Mouse (Mus musculus) liver, postnatal 0 days (tissue): ENCODE results near the gene Clcnkb. TPM values are rescaled to one million over a fixed set of nuclear protein-coding genes. Genes with fewer than 3 reads are reported as not detected.

Experiments used
- ATAC-seq: fragments of 200-750 bp; cut with Nextera tagmentation; 2 replicates; pipeline ENCODE4 v1.8.0; 2017; ENCODE audit warnings: mild to moderate bottlenecking, moderate library complexity
- DNase-seq: peaks from one replicate; pipeline ENCODE4 v3.0.0-alpha.2; 2016
- H3K27ac ChIP-seq: fragments of 300-500 bp; sonication (generic); 2 replicates; pipeline ENCODE4 v1.5.1; 2014; ENCODE audit warnings: antibody characterized with exemption, moderate library complexity, mild to moderate bottlenecking, low read depth
- H3K27me3 ChIP-seq: fragments of 300-500 bp; sonication (generic); 2 replicates; pipeline ENCODE4 v1.6.1; 2014; ENCODE audit warnings: low read length, control low read depth, mixed read lengths; ENCODE audit not compliant: insufficient read depth
- H3K36me3 ChIP-seq: fragments of 300-500 bp; sonication (generic); replicated peaks from 2 replicates; pipeline ENCODE4 v1.6.1; 2014; ENCODE audit warnings: mild to moderate bottlenecking, control low read depth, low read length, moderate library complexity, mixed read lengths; ENCODE audit not compliant: insufficient read depth
- H3K4me1 ChIP-seq: fragments of 300-500 bp; sonication (generic); 2 replicates; pipeline ENCODE4 v1.6.1; 2014; ENCODE audit warnings: antibody characterized with exemption, mild to moderate bottlenecking, control low read depth; ENCODE audit not compliant: insufficient read depth
- H3K4me2 ChIP-seq: fragments of 300-500 bp; sonication (generic); 2 replicates; pipeline ENCODE4 v1.6.1; 2014; ENCODE audit warnings: low read depth, mild to moderate bottlenecking, low read length, moderate library complexity, mixed read lengths
- H3K4me3 ChIP-seq: fragments of 300-500 bp; sonication (generic); 2 replicates; pipeline ENCODE4 v1.5.1; 2014; ENCODE audit warnings: low read depth, low read length
- H3K9ac ChIP-seq: fragments of 300-500 bp; sonication (generic); replicated peaks from 2 replicates; pipeline ENCODE4 v1.6.1; 2014; ENCODE audit warnings: mild to moderate bottlenecking, moderate library complexity
- H3K9me3 ChIP-seq: fragments of 300-500 bp; sonication (generic); 2 replicates; pipeline ENCODE4 v1.6.1; 2016; ENCODE audit warnings: mild to moderate bottlenecking, control low read depth, low read length, mixed read lengths
- CTCF ChIP-seq: sonication (generic); IDR thresholded peaks from 2 replicates; pipeline ENCODE4 v1.5.1; 2016; ENCODE audit warnings: antibody characterized with exemption, low read depth
- EP300 ChIP-seq: IDR thresholded peaks from 2 replicates; pipeline ENCODE4 v1.6.1; 2016; ENCODE audit warnings: antibody characterized with exemption, low read depth, mild to moderate bottlenecking
- WGBS: fragments of 180-500 bp; shearing (Covaris S2); extraction: QIAGEN DNeasy Blood & Tissue Kit; methylation state at CpG from one replicate; pipeline ENCODE4 v1.1.7; 2014; ENCODE audit not compliant: insufficient replicate concordance; 5-methylcytosine and 5-hydroxymethylcytosine counted together
- polyA plus RNA-seq: library from polyadenylated mRNA; unstranded; fragments of >200 nt; fragmentation: Nextera tagmentation; extraction: Ambion mirVana; gene quantifications from 2 replicates; pipeline ENCODE4 v1.2.1, GENCODE M21; 2015

The Clcnkb gene
- polyA plus RNA-seq, 1 experiment from 2014 or later: not detected

GRCm38 (mm10) chr4:141451251-141451650 is 35.4 kb upstream of the Clcnkb start:
- H3K4me3 ChIP-seq: no peak overlapping the region
- WGBS: 78% methylated on average over 2 of the region's 2 CpGs
- no peaks in the 10 kb centered on the region for H3K4me1 ChIP-seq
- no peak overlapping the region for H3K4me2 ChIP-seq
- H3K27ac ChIP-seq: no peak overlapping the region
- TF ChIP-seq EP300: no peak
- no peak for TF ChIP-seq CTCF
- no peak overlapping the region for H3K9ac ChIP-seq
- peaks cover 21% of the 10 kb centered on the region for H3K36me3 ChIP-seq
- no peaks in the 10 kb centered on the region for H3K27me3 ChIP-seq
- ATAC-seq (no peak), DNase-seq (no peak)
- H3K9me3 ChIP-seq: no peaks in the 10 kb centered on the region

GRCm38 (mm10) chr4:141446211-141446610 is 30.4 kb upstream of the Clcnkb start:
- TF ChIP-seq EP300 (no peak), CTCF (no peak)
- no peak overlapping the region for H3K4me2 ChIP-seq

GRCm38 (mm10) chr4:141445328-141445720 is 29.5 kb upstream of the Clcnkb start:
- Histone ChIP-seq H3K9ac (peak overlapping the region; percentile 86), H3K4me3 (peak overlapping the region; percentile 96), H3K36me3 (peaks cover 9% of the 10 kb centered on the region; the same call in 1 of the 2 replicates), H3K9me3 (no peaks in the 10 kb centered on the region), H3K27me3 (no peaks in the 10 kb centered on the region), H3K4me2 (peak overlapping the region; percentile 89), H3K27ac (no peak overlapping the region), H3K4me1 (peaks cover 13% of the 10 kb centered on the region)
- WGBS: 17% methylated on average over 14 of the region's 14 CpGs
- DNase-seq (peak; percentile 12), ATAC-seq (no peak)
- no peak for TF ChIP-seq CTCF
- TF ChIP-seq EP300: no peak

More at GRCm38 (mm10) chr4:141446211-141446610, 30.4 kb upstream of the Clcnkb start:
- Histone ChIP-seq H3K27ac (no peak overlapping the region), H3K4me1 (peaks cover 13% of the 10 kb centered on the region), H3K4me3 (no peak overlapping the region), H3K27me3 (no peaks in the 10 kb centered on the region), H3K9ac (no peak overlapping the region), H3K9me3 (no peaks in the 10 kb centered on the region), H3K36me3 (peaks cover 9% of the 10 kb centered on the region; the same call in 1 of the 2 replicates)
- ATAC-seq: no peak
- 86% methylated on average over 7 of the region's 7 CpGs for WGBS
- DNase-seq: no peak

- Histone ChIP-seq H3K36me3 (peaks cover 9% of the 10 kb centered on the region; the same call in 1 of the 2 replicates), H3K9ac (peak within 1 kb of the TSS; percentile 86), H3K4me2 (peak within 1 kb of the TSS; percentile 89), H3K27ac (peak within 1 kb of the TSS; percentile 67), H3K4me1 (peaks cover 13% of the 10 kb centered on the region), H3K9me3 (no peaks in the 10 kb centered on the region), H3K4me3 (peak within 1 kb of the TSS; percentile 96), H3K27me3 (no peaks in the 10 kb centered on the region)
- peak; percentile 96 for ATAC-seq
- TF ChIP-seq EP300 (no peak), CTCF (no peak)
- peak; percentile 93 for DNase-seq
- under 1% methylated on average over 70 of the region's 102 CpGs for WGBS
These were observed 28.9 kb upstream of the Clcnkb start, which contains the start of gene Zbtb17 for GRCm38 (mm10) chr4:141444451-141445327. TSS of gene Zbtb17 (plus strand) at chr4:141444654.

GRCm38 (mm10) chr4:141443641-141444429 is 28.0 kb upstream of the Clcnkb start:
- DNase-seq: peak; percentile 12
- 27% methylated on average over 11 of the region's 11 CpGs for WGBS
- Histone ChIP-seq H3K4me3 (peak overlapping the region; percentile 96), H3K27me3 (no peaks in the 10 kb centered on the region), H3K27ac (no peak overlapping the region; the same call in 1 of the 2 replicates), H3K36me3 (peaks cover 9% of the 10 kb centered on the region; the same call in 1 of the 2 replicates), H3K9ac (peak overlapping the region; percentile 86), H3K4me2 (peak overlapping the region; percentile 89), H3K9me3 (no peaks in the 10 kb centered on the region), H3K4me1 (peaks cover 13% of the 10 kb centered on the region)
- TF ChIP-seq EP300 (no peak), CTCF (no peak)
- ATAC-seq: no peak

- Histone ChIP-seq H3K9ac (no peak overlapping the region), H3K4me3 (no peak overlapping the region), H3K4me1 (peaks cover 13% of the 10 kb centered on the region), H3K4me2 (no peak overlapping the region), H3K9me3 (no peaks in the 10 kb centered on the region), H3K27ac (no peak overlapping the region), H3K36me3 (no peaks in the 10 kb centered on the region), H3K27me3 (no peaks in the 10 kb centered on the region)
- ATAC-seq (no peak), DNase-seq (no peak)
- no peak for TF ChIP-seq EP300
- no peak for TF ChIP-seq CTCF
These were observed 25.1 kb upstream of the Clcnkb start for GRCm38 (mm10) chr4:141440877-141441276.
